Mouse (Mus musculus) testis, adult 2 months (tissue): ENCODE data around the gene Ppp2r5c.

ENCODE experiments used
- CTCF ChIP-seq: fragments of 200-500 bp; IDR thresholded peaks from 2 replicates; pipeline ENCODE4 v1.5.1; 2012; ENCODE audit warnings: low read depth, mild to moderate bottlenecking, inconsistent platforms, low read length, moderate library complexity; ENCODE audit not compliant: control insufficient read depth, insufficient read depth, insufficient replicate concordance
- POLR2A ChIP-seq: fragments of 200-500 bp; IDR thresholded peaks from 2 replicates; pipeline ENCODE4 v1.6.1; 2012; ENCODE audit warnings: low read depth, mild to moderate bottlenecking, inconsistent platforms, low read length, moderate library complexity; ENCODE audit not compliant: control insufficient read depth

- TF ChIP-seq CTCF (no peak), POLR2A (no peak)
These were observed 38.1 kb downstream of the Ppp2r5c start for GRCm38 (mm10) chr12:110484824-110485584.
